Mouse (Mus musculus) myocyte (in vitro differentiated cells): ENCODE data around the gene Adad1. TPM values are rescaled to one million over a fixed set of nuclear protein-coding genes. Genes with fewer than 3 reads are reported as not detected.

ENCODE experiments used
- H3K27me3 ChIP-seq: one replicate; pipeline ENCODE4 v1.6.1; 2011; ENCODE audit not compliant: control insufficient read depth, insufficient read depth, insufficient read length
- H3K36me3 ChIP-seq: one replicate; pipeline ENCODE4 v1.6.1; 2011; ENCODE audit not compliant: control insufficient read depth, insufficient read depth
- H3K4me2 ChIP-seq: one replicate; pipeline ENCODE4 v1.6.1; 2011; ENCODE audit warnings: low read depth, control low read depth
- H3K4me3 ChIP-seq: one replicate; pipeline ENCODE4 v1.5.1; 2011; ENCODE audit warnings: mild to moderate bottlenecking, control low read depth, moderate library complexity
- H3K79me2 ChIP-seq: one replicate; pipeline ENCODE4 v1.6.1; 2011; ENCODE audit not compliant: control insufficient read depth, insufficient read depth
- H3ac ChIP-seq: one replicate; pipeline ENCODE4 v1.6.1; 2011; ENCODE audit not compliant: control insufficient read depth, insufficient read length
- CEBPB ChIP-seq: IDR thresholded peaks from 2 replicates; pipeline ENCODE4 v1.6.1; 2011; ENCODE audit warnings: mild to moderate bottlenecking, moderate library complexity; ENCODE audit not compliant: poor library complexity, insufficient read depth, severe bottlenecking
- E2F4 ChIP-seq: IDR thresholded peaks from one replicate; pipeline ENCODE4 v1.6.1; 2011; ENCODE audit warnings: mild to moderate bottlenecking, control low read depth, moderate library complexity; ENCODE audit not compliant: insufficient read depth
- MAX ChIP-seq: IDR thresholded peaks from one replicate; pipeline ENCODE4 v1.6.1; 2011; ENCODE audit warnings: low read depth, mild to moderate bottlenecking, control low read depth
- MYOD1 ChIP-seq, 3 experiments: IDR thresholded peaks; one replicate each; pipeline ENCODE4 v1.6.1; 2011; ENCODE audit warnings: control low read depth in 2 of 3, low read depth in 2 of 3, mild to moderate bottlenecking in 2 of 3, moderate library complexity in 1 of 3; ENCODE audit not compliant: insufficient read length in 2 of 3, control insufficient read depth in 1 of 3
- MYOG ChIP-seq, 3 experiments: IDR thresholded peaks; one replicate each; pipeline ENCODE4 v1.6.1; 2011; ENCODE audit warnings: control low read depth in 2 of 3, low read depth in 2 of 3, mild to moderate bottlenecking in 2 of 3; ENCODE audit not compliant: insufficient read length in 2 of 3, control insufficient read depth in 1 of 3, insufficient read depth in 1 of 3
- POLR2A ChIP-seq: IDR thresholded peaks from one replicate; pipeline ENCODE4 v1.6.1; 2011; ENCODE audit warnings: low read depth, mild to moderate bottlenecking, control low read depth, moderate library complexity; ENCODE audit not compliant: insufficient read length
- POLR2AphosphoS2 ChIP-seq: IDR thresholded peaks from one replicate; pipeline ENCODE4 v1.6.1; 2011; ENCODE audit warnings: low read depth, control low read depth; ENCODE audit not compliant: insufficient read length
- REST ChIP-seq: IDR thresholded peaks from one replicate; pipeline ENCODE4 v1.6.1; 2011; ENCODE audit warnings: mild to moderate bottlenecking, control low read depth, moderate library complexity; ENCODE audit not compliant: insufficient read depth, insufficient read length
- SRF ChIP-seq: IDR thresholded peaks from one replicate; pipeline ENCODE4 v1.6.1; 2011; ENCODE audit warnings: low read depth; ENCODE audit not compliant: control insufficient read depth, insufficient read length
- TCF12 ChIP-seq: IDR thresholded peaks from one replicate; pipeline ENCODE4 v1.6.1; 2011; ENCODE audit warnings: mild to moderate bottlenecking, control low read depth; ENCODE audit not compliant: poor library complexity, insufficient read depth, severe bottlenecking
- TCF3 ChIP-seq: IDR thresholded peaks from one replicate; pipeline ENCODE4 v1.6.1; 2011; ENCODE audit warnings: low read depth, control low read depth; ENCODE audit not compliant: insufficient read length
- USF1 ChIP-seq: IDR thresholded peaks from one replicate; pipeline ENCODE4 v1.6.1; 2011; ENCODE audit warnings: low read depth, mild to moderate bottlenecking, control low read depth, moderate library complexity
- polyA plus RNA-seq: library from polyadenylated mRNA; unstranded; fragments of >200 nt; fragmentation: generic; extraction: Trizol; gene quantifications from one replicate; pipeline ENCODE4 v1.2.1, GENCODE M21; 2012; ENCODE audit warnings: missing spikeins

The Adad1 gene
- polyA plus RNA-seq, 1 experiment: not detected

GRCm38 (mm10) chr3:37084860-37085259, 21.5 kb downstream of the Adad1 start:
- Histone ChIP-seq H3ac (no peak overlapping the region), H3K36me3 (no peaks in the 10 kb centered on the region), H3K79me2 (no peaks in the 10 kb centered on the region), H3K4me2 (no peak overlapping the region), H3K4me3 (no peak overlapping the region), H3K27me3 (no peaks in the 10 kb centered on the region)
- TF ChIP-seq POLR2A: no peak
- TF ChIP-seq TCF3: no peak
- no peak for TF ChIP-seq SRF
- no peak for TF ChIP-seq REST
- TF ChIP-seq CEBPB: no peak
- no peak for TF ChIP-seq TCF12
- TF ChIP-seq POLR2AphosphoS2: no peak
- TF ChIP-seq MYOG (IDR thresholded peaks at IDR 0.05; ENCODE audit: control insufficient read depth in 1 of 3, insufficient read depth in 1 of 3, insufficient read length in 2 of 3, low read depth in 2 of 3): no peak
- TF ChIP-seq E2F4: no peak
- TF ChIP-seq USF1: no peak
- TF ChIP-seq MAX: no peak
- no peak for TF ChIP-seq MYOD1 (IDR thresholded peaks at IDR 0.05; ENCODE audit: control insufficient read depth in 1 of 3, insufficient read length in 2 of 3, low read depth in 2 of 3)

- no peak for TF ChIP-seq SRF
- TF ChIP-seq POLR2A: no peak
- no peak for TF ChIP-seq MYOG (IDR thresholded peaks at IDR 0.05; ENCODE audit: control insufficient read depth in 1 of 3, insufficient read depth in 1 of 3, insufficient read length in 2 of 3, low read depth in 2 of 3)
- TF ChIP-seq CEBPB: no peak
- no peak for TF ChIP-seq REST
- TF ChIP-seq POLR2AphosphoS2: no peak
- no peak for TF ChIP-seq TCF3
- no peak for TF ChIP-seq USF1
- no peaks in the 10 kb centered on the region for H3K27me3 ChIP-seq
- H3ac ChIP-seq: no peak overlapping the region
- no peaks in the 10 kb centered on the region for H3K36me3 ChIP-seq
- no peaks in the 10 kb centered on the region for H3K79me2 ChIP-seq
- H3K4me2 ChIP-seq: no peak overlapping the region
- no peak overlapping the region for H3K4me3 ChIP-seq
Observed at GRCm38 (mm10) chr3:37090721-37091120, 27.4 kb downstream of the Adad1 start.

GRCm38 (mm10) chr3:37125655-37126054, 62.3 kb downstream of the Adad1 start, which contains the start of gene Il2:
TSS of gene Il2 (minus strand) at chr3:37125959.
- H3K4me2 ChIP-seq: no peak within 1 kb of the TSS
- H3ac ChIP-seq: no peak within 1 kb of the TSS
- no peaks in the 10 kb centered on the region for H3K27me3 ChIP-seq
- no peak within 1 kb of the TSS for H3K4me3 ChIP-seq
- TF ChIP-seq MYOG (IDR thresholded peaks at IDR 0.05; ENCODE audit: control insufficient read depth in 1 of 3, insufficient read depth in 1 of 3, insufficient read length in 2 of 3, low read depth in 2 of 3) (no peak), TCF3 (no peak), MAX (no peak), MYOD1 (IDR thresholded peaks at IDR 0.05; ENCODE audit: control insufficient read depth in 1 of 3, insufficient read length in 2 of 3, low read depth in 2 of 3) (no peak), CEBPB (no peak), POLR2A (no peak), USF1 (no peak), SRF (no peak), TCF12 (no peak), REST (no peak), E2F4 (no peak), POLR2AphosphoS2 (no peak)
- H3K36me3 ChIP-seq: no peaks in the 10 kb centered on the region
- no peaks in the 10 kb centered on the region for H3K79me2 ChIP-seq

GRCm38 (mm10) chr3:37126162-37126561, 62.8 kb downstream of the Adad1 start:
- H3K4me3 ChIP-seq: no peak overlapping the region
- H3K79me2 ChIP-seq: no peaks in the 10 kb centered on the region
- H3K36me3 ChIP-seq: no peaks in the 10 kb centered on the region
- H3K27me3 ChIP-seq: no peaks in the 10 kb centered on the region
- H3K4me2 ChIP-seq: no peak overlapping the region
- TF ChIP-seq USF1 (no peak), TCF3 (no peak), SRF (no peak), POLR2A (no peak), MYOD1 (IDR thresholded peaks at IDR 0.05; ENCODE audit: control insufficient read depth in 1 of 3, insufficient read length in 2 of 3, low read depth in 2 of 3) (no peak), TCF12 (no peak)
- H3ac ChIP-seq: no peak overlapping the region

- Histone ChIP-seq H3K4me3 (no peak overlapping the region), H3K4me2 (peak overlapping the region; percentile 55), H3K36me3 (no peaks in the 10 kb centered on the region), H3K27me3 (no peaks in the 10 kb centered on the region), H3ac (no peak overlapping the region), H3K79me2 (no peaks in the 10 kb centered on the region)
- TF ChIP-seq POLR2AphosphoS2 (no peak), POLR2A (no peak), TCF3 (peak; percentile 67), MYOD1 (IDR thresholded peaks at IDR 0.05; ENCODE audit: control insufficient read depth in 1 of 3, insufficient read length in 2 of 3, low read depth in 2 of 3) (peak; percentile 82 to 92 (median 91)), E2F4 (no peak), MAX (peak; percentile 68), TCF12 (peak; percentile 91), REST (no peak), MYOG (IDR thresholded peaks at IDR 0.05; ENCODE audit: control insufficient read depth in 1 of 3, insufficient read depth in 1 of 3, insufficient read length in 2 of 3, low read depth in 2 of 3) (peak; percentile 57 to 94 (median 90)), USF1 (no peak), CEBPB (peak; percentile 94), SRF (no peak)
Observed at GRCm38 (mm10) chr3:37128269-37128668, 64.9 kb downstream of the Adad1 start.
